Mouse (Mus musculus): Measurements from ENCODE around the gene Npm1.

- TF ChIP-seq FLI1 (IDR thresholded peaks at IDR 0.05; ENCODE audit: low read length), result no peak
- no peak for TF ChIP-seq GATA1 (IDR thresholded peaks at IDR 0.05; ENCODE audit: borderline replicate concordance, low read length)
Measured at GRCm38 (mm10) chr11:33103291-33103943, 59.6 kb downstream of the Npm1 start.

Data from megakaryocyte, embryonic 14.5 days (primary cell).